Mouse (Mus musculus) limb, embryonic 11.5 days (tissue): Measurements from ENCODE around the gene Slc30a4. TPM values are rescaled to one million over a fixed set of nuclear protein-coding genes. Genes with fewer than 3 reads are reported as not detected.

Experiments
- ATAC-seq: fragments of 200-750 bp; cut with Nextera tagmentation; 2 replicates; pipeline ENCODE4 v1.8.0; 2017; ENCODE audit warnings: low read depth; ENCODE audit not compliant: insufficient number of reproducible peaks, low FRiP score, low TSS enrichment
- DNase-seq: peaks from one replicate; pipeline ENCODE4 v3.0.0-alpha.2; 2015; ENCODE audit warnings: low spot score
- H3K27ac ChIP-seq: fragments of 300-500 bp; sonication (generic); replicated peaks from 2 replicates; pipeline ENCODE4 v1.5.1; 2014; ENCODE audit warnings: low read depth, mild to moderate bottlenecking, low read length
- H3K27me3 ChIP-seq: fragments of 300-500 bp; sonication (generic); 2 replicates; pipeline ENCODE4 v1.6.1; 2014; ENCODE audit warnings: mild to moderate bottlenecking, low read length, mixed read lengths; ENCODE audit not compliant: control insufficient read depth, insufficient read depth
- H3K36me3 ChIP-seq: fragments of 300-500 bp; sonication (generic); 2 replicates; pipeline ENCODE4 v1.6.1; 2014; ENCODE audit warnings: mild to moderate bottlenecking, low read length, moderate library complexity, mixed read lengths; ENCODE audit not compliant: control insufficient read depth, insufficient read depth
- H3K4me1 ChIP-seq: fragments of 300-500 bp; sonication (generic); 2 replicates; pipeline ENCODE4 v1.6.1; 2014; ENCODE audit warnings: low read length, mixed read lengths; ENCODE audit not compliant: control insufficient read depth, insufficient read depth
- H3K4me2 ChIP-seq: fragments of 300-500 bp; sonication (generic); 2 replicates; pipeline ENCODE4 v1.6.1; 2014; ENCODE audit warnings: low read depth, mild to moderate bottlenecking, moderate library complexity; ENCODE audit not compliant: severe bottlenecking
- H3K4me3 ChIP-seq: fragments of 300-500 bp; sonication (generic); 2 replicates; pipeline ENCODE4 v1.5.1; 2014; ENCODE audit warnings: low read depth, low read length
- H3K9ac ChIP-seq: fragments of 300-500 bp; sonication (generic); 2 replicates; pipeline ENCODE4 v1.6.1; 2014; ENCODE audit warnings: mild to moderate bottlenecking, low read length
- H3K9me3 ChIP-seq: fragments of 300-500 bp; sonication (generic); 2 replicates; pipeline ENCODE4 v1.6.1; 2016; ENCODE audit warnings: low read length; ENCODE audit not compliant: control insufficient read depth
- WGBS: fragments of 180-500 bp; shearing (Covaris S2); extraction: QIAGEN DNeasy Blood & Tissue Kit; methylation state at CpG from one replicate; pipeline ENCODE4 v1.1.7; 2014; 5-methylcytosine and 5-hydroxymethylcytosine counted together
- polyA plus RNA-seq: library from polyadenylated mRNA; unstranded; fragments of >200 nt; fragmentation: Nextera tagmentation; extraction: Ambion mirVana; gene quantifications from 2 replicates; pipeline ENCODE4 v1.2.1, GENCODE M21; 2014

Gene Slc30a4
- polyA plus RNA-seq, 1 experiment from 2014 or later = 8.8 TPM

DNA sequence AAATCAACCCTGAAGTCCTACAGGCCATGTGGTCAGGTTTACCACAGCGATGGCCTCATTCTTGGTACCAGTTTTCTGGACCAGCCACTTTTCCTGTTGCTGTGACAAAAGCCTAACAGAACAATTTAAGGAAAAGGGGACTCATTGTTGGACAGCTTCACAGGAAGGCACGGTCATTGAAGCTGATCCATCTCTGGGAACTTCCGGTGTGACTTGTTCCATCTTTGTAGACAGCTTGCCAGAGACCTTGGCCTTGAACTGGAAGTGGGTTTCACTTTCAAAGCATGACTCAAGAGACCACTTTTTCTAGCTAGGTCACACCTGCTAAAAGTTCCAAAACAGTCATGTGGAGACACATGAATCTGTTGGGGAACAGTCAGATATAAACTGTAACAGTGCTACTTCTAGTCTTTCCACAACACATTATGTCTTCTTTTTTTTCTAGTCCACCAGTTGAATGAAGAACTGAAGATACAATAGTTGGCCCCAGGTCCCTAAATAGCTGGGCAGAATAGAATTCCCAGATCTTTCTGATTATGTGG is 13.9 kb upstream of the Slc30a4 start:
- DNase-seq = no peak
- Histone ChIP-seq H3K4me2 (no peak overlapping the region), H3K36me3 (no peaks in the 10 kb centered on the region), H3K4me1 (no peaks in the 10 kb centered on the region), H3K4me3 (no peak overlapping the region), H3K27me3 (no peaks in the 10 kb centered on the region), H3K27ac (no peak overlapping the region), H3K9ac (no peak overlapping the region), H3K9me3 (no peaks in the 10 kb centered on the region)
- WGBS = 84% methylated on average over 3 of the region's 3 CpGs
- ATAC-seq = no peak

DNA sequence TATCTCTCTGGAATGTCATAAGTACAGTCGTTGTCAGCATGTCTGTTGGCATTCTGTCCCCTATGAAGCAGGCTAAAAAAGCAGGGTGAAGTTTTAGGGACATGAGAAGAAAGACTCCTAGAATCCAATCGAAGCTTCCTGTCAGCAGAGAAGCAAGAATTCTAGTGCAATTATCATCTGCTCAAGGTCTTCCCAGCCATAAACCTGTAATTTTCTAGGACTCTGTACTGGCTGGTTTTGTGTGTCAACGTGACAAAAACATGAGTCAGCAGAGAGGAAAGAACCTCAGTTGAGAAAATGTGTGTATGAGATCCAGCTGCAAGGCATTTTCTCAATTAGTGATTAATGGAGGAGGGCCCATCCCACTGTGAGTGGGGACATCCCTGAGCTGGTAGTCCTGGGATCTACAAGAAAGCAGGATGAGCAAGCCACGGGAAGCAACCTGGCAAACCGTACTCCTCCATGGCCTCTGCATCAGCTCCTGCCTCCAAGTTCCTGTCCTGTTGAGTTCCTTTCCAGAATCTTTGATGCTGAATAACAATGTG is 12.8 kb upstream of the Slc30a4 start:
- no peak overlapping the region for H3K4me3 ChIP-seq
- ATAC-seq = no peak
- no peaks in the 10 kb centered on the region for H3K36me3 ChIP-seq
- H3K27ac ChIP-seq = no peak overlapping the region
- H3K4me2 ChIP-seq = no peak overlapping the region
- H3K27me3 ChIP-seq = no peaks in the 10 kb centered on the region
- 69% methylated on average over 5 of the region's 5 CpGs for WGBS
- no peak for DNase-seq
- no peaks in the 10 kb centered on the region for H3K9me3 ChIP-seq
- no peaks in the 10 kb centered on the region for H3K4me1 ChIP-seq
- no peak overlapping the region for H3K9ac ChIP-seq

DNA sequence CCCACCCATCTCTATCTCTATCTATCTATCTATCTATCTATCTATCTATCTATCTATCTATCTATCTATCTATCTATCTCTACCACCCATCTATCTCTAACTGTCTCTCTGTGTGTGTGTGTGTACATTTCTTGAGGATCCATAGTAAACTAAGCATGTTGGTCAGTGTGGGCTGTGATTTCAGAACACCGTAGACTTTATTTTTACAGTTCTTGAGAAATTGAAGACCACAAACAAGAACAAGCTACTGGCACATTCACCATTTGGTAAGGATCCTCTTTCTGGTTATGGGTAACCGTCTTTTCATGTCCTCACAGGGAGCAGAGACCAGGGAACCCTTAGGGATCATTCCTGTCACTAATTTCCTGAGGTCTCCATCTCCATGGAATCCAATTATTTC is 10.4 kb upstream of the Slc30a4 start:
- H3K27me3 ChIP-seq = no peaks in the 10 kb centered on the region
- no peak overlapping the region for H3K27ac ChIP-seq
- WGBS = 88% methylated on average over 2 of the region's 2 CpGs
- ATAC-seq (no peak), DNase-seq (no peak)
- no peak overlapping the region for H3K9ac ChIP-seq
- no peaks in the 10 kb centered on the region for H3K36me3 ChIP-seq
- no peak overlapping the region for H3K4me3 ChIP-seq
- no peaks in the 10 kb centered on the region for H3K9me3 ChIP-seq
- no peaks in the 10 kb centered on the region for H3K4me1 ChIP-seq
- no peak overlapping the region for H3K4me2 ChIP-seq

DNA sequence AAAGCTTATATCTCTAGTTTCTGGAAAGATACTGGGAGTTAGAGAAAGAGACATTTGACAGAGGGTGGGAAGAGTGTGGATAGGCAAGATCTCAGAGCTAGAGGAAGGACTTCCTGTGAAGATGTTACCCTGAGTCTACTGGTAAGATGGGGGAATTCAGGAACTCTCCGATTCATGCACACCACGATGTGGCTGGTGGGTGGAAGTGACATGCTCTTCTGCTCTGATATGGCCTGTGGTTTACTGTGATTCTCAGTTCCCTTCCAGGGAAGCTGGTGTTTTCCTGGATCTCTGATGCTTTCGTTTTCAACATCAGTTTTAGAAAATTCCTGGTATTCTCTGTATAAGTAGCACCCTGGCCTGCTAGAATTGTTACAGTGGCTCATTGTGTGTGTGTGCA is 9.4 kb upstream of the Slc30a4 start:
- WGBS = 78% methylated on average over 3 of the region's 3 CpGs
- no peaks in the 10 kb centered on the region for H3K9me3 ChIP-seq
- no peak overlapping the region for H3K27ac ChIP-seq
- H3K4me3 ChIP-seq = no peak overlapping the region
- no peaks in the 10 kb centered on the region for H3K4me1 ChIP-seq
- no peak overlapping the region for H3K9ac ChIP-seq
- H3K4me2 ChIP-seq = no peak overlapping the region
- DNase-seq (no peak), ATAC-seq (no peak)
- H3K27me3 ChIP-seq = no peaks in the 10 kb centered on the region
- no peaks in the 10 kb centered on the region for H3K36me3 ChIP-seq

DNA sequence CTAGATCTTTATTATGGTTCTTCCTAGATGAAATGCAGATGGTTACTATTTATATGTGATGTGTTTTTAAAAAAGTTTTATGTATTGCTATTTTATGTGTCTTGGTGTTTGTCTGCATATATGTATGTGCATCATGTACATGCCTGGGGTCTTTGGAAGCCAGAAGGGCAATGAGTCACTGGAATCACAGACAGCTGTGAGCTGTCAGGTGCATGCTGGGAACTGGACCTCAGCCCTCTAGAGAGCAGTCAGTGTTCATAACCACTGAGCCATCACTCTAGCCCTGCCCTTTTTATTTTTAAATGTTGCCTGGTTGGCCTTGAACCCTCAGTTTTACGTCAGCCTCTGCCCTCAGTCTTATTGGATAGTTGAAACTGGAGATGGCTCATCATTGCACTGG is 6.7 kb upstream of the Slc30a4 start:
- Histone ChIP-seq H3K27me3 (no peaks in the 10 kb centered on the region), H3K4me3 (no peak overlapping the region), H3K36me3 (no peaks in the 10 kb centered on the region), H3K9me3 (no peaks in the 10 kb centered on the region), H3K4me1 (no peaks in the 10 kb centered on the region), H3K27ac (no peak overlapping the region), H3K9ac (no peak overlapping the region), H3K4me2 (no peak overlapping the region)
- WGBS = 70% methylated on average over 1 of the region's 1 CpGs
- ATAC-seq (no peak), DNase-seq (no peak)

DNA sequence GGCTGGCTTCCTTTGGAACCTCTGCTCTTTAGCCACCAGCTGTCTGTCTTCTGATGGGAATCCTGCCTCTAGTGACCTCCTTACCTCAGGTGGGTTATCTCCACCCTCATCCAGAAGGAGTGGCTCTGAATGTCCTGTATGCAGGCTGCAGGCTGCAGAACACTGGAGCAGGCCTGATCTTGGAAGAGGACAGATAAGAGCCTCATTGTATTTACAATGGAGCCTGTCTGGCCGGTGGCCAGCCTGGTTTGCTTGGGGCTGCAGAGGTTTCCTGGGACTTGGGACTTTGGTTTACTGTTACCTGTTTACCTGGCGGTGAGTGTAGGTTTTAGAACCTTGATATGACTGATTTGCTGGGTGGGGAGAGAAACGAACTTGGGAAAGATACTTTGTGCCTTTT is 5.6 kb upstream of the Slc30a4 start:
- no peaks in the 10 kb centered on the region for H3K27me3 ChIP-seq
- 68% methylated on average over 3 of the region's 3 CpGs for WGBS
- no peak for DNase-seq

DNA sequence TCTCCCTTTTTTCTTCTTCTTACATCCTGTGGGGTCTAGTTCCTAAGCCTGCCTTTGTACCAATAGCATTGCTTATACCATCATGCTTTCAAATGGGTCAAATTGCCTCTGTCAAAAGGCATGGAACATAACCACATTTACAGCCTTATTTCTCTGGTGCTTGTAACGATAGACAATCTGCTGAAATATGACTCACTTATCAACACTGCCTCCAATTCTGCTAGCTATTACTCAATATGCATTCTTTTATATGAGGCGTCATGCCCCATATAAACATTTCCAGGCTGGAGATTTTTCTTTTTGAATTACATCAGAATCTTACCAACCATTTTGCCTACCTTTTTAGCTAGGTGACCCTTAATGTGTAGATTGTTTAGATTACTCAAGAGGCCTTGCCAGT is 2.1 kb upstream of the Slc30a4 start:
- no peak overlapping the region for H3K27ac ChIP-seq
- H3K4me3 ChIP-seq = no peak overlapping the region
- no peaks in the 10 kb centered on the region for H3K9me3 ChIP-seq
- H3K9ac ChIP-seq = no peak overlapping the region
- H3K4me1 ChIP-seq = no peaks in the 10 kb centered on the region
- no peaks in the 10 kb centered on the region for H3K36me3 ChIP-seq
- H3K4me2 ChIP-seq = no peak overlapping the region
- ATAC-seq (no peak), DNase-seq (no peak)
- WGBS = 85% methylated on average over 2 of the region's 2 CpGs
- no peaks in the 10 kb centered on the region for H3K27me3 ChIP-seq

More for the DNA sequence above, 5.6 kb upstream of the Slc30a4 start:
- no peaks in the 10 kb centered on the region for H3K36me3 ChIP-seq
- H3K9ac ChIP-seq = no peak overlapping the region
- H3K9me3 ChIP-seq = no peaks in the 10 kb centered on the region
- H3K4me2 ChIP-seq = no peak overlapping the region
- no peaks in the 10 kb centered on the region for H3K4me1 ChIP-seq
- H3K4me3 ChIP-seq = no peak overlapping the region
- H3K27ac ChIP-seq = no peak overlapping the region
- no peak for ATAC-seq

DNA sequence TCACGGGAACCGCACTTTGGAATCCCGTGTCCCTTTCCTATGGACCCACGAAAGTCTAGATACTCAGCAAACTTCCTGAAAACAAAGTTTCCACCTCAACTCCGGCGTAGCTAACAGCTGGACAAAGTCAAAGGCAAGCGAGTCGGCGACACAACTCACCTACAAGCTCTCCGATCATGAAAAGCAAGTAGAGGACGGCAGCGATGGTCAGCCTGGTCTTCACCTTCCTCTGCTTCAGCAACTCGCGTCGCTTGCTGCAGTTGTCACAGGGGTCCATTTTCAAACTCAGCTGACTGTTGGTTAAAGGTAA is 637 bp downstream of the Slc30a4 start:
- Histone ChIP-seq H3K27me3 (no peaks in the 10 kb centered on the region), H3K27ac (no peak overlapping the region), H3K36me3 (no peaks in the 10 kb centered on the region), H3K4me1 (no peaks in the 10 kb centered on the region), H3K9ac (peak overlapping the region; percentile 76), H3K9me3 (no peaks in the 10 kb centered on the region), H3K4me3 (peak overlapping the region; percentile 70), H3K4me2 (peak overlapping the region; percentile 75)
- WGBS = 0% methylated on average over 15 of the region's 15 CpGs
- ATAC-seq (no peak; the same call in 1 of the 2 replicates), DNase-seq (no peak)

DNA sequence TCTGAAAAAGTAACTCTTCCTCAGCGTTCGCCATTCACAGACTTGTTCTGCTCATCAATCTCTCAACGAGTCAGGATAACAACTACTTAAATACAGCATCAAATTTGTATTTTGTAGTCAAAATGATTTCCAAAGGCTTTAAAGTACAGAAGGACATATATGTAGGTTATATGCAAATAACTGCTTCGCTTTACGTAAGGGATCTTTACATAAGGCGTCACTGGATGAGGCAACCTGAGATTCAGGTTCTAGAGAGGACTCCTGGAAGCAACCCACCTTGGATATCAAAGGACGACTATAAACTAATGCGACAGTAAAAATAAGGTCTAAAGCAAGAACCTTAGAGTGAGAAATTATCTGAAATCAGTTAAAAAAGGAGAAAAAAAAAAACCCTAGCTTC is 1.5 kb downstream of the Slc30a4 start:
- Histone ChIP-seq H3K9me3 (no peaks in the 10 kb centered on the region), H3K27ac (no peak overlapping the region), H3K27me3 (no peaks in the 10 kb centered on the region), H3K9ac (no peak overlapping the region), H3K4me1 (no peaks in the 10 kb centered on the region), H3K4me2 (peak overlapping the region; percentile 75; the same call in 1 of the 2 replicates), H3K4me3 (no peak overlapping the region; the same call in 1 of the 2 replicates), H3K36me3 (no peaks in the 10 kb centered on the region)
- WGBS = 73% methylated on average over 8 of the region's 8 CpGs
- no peak for ATAC-seq
- no peak for DNase-seq
